8 mouse cellular contexts compared by ENCODE assay signal in genomic region chr14:25476048-25476447, GRCm38 (mm10). TPM values are rescaled to one million over a fixed set of nuclear protein-coding genes. Genes with fewer than 3 reads are reported as not detected.
DNase-seq lines count a peak whose midpoint lies in the region; ATAC-seq and TF ChIP-seq lines count a peak whose summit lies in the region.

No protein-coding gene starts in this region.

- WGBS in forebrain, embryonic 13.5 days, result 57% methylated on average over 9 of the region's 9 CpGs
- 62% methylated on average over 9 of the region's 9 CpGs for WGBS in limb, embryonic 14.5 days

- no peaks in the 10 kb centered on the region for H3K9me3 ChIP-seq in forebrain, embryonic 13.5 days (replicated peaks)
- H3K9me3 ChIP-seq in limb, embryonic 14.5 days (ENCODE audit: control insufficient read depth, low read length), result no peaks in the 10 kb centered on the region

- no peak for ATAC-seq in forebrain, embryonic 13.5 days
- ATAC-seq in limb, embryonic 14.5 days (ENCODE audit: low FRiP score, low read depth), result no peak

- H3K4me1 ChIP-seq in forebrain, embryonic 13.5 days, result peaks cover 100% of the 10 kb centered on the region
- peaks cover 87% of the 10 kb centered on the region for H3K4me1 ChIP-seq in limb, embryonic 14.5 days (ENCODE audit: control insufficient read depth, insufficient read depth, low read length)

- H3K4me3 ChIP-seq in gastrocnemius, adult 2 months, result peak overlapping the region; percentile 32
- no peak overlapping the region for H3K4me3 ChIP-seq in forebrain, embryonic 13.5 days
- no peak overlapping the region for H3K4me3 ChIP-seq in limb, embryonic 14.5 days (replicated peaks; ENCODE audit: low read length)

- no peak for TF ChIP-seq CTCF in gastrocnemius, adult 2 months (IDR thresholded peaks at IDR 0.05)

- 0 out of 2 replicates have a peak, but pooled peaks cover 3% of the 10 kb centered on the region for H3K36me3 ChIP-seq in forebrain, embryonic 13.5 days (ENCODE audit: poor library complexity, severe bottlenecking)
- peaks cover 29% of the 10 kb centered on the region for H3K36me3 ChIP-seq in limb, embryonic 14.5 days (ENCODE audit: control insufficient read depth, insufficient read depth, low read length)

- TF ChIP-seq POLR2A in limb, embryonic 14.5 days (IDR thresholded peaks at IDR 0.05; ENCODE audit: borderline replicate concordance, extremely low read depth, insufficient read depth, insufficient read length), result no peak

- intact Hi-C loops in gastrocnemius, adult 2 months (cut with DNase I), result loop anchor here (5.0 kb wide), 1 partner anchor 36 kb away; no protein-coding TSS in a partner anchor
- intact Hi-C loops in left cerebral cortex, postnatal 14 days (cut with DNase I), result no loop called here

- peak overlapping the region; percentile 92 for H3K27ac ChIP-seq in gastrocnemius, adult 2 months
- H3K27ac ChIP-seq in forebrain, embryonic 13.5 days, result peak overlapping the region; percentile 89; the same call in 1 of the 2 replicates
- H3K27ac ChIP-seq in limb, embryonic 14.5 days (replicated peaks; ENCODE audit: low read depth, low read length), result peak overlapping the region; percentile 33; the same call in 1 of the 2 replicates

- peak overlapping the region; percentile 17; the same call in 1 of the 2 replicates for H3K9ac ChIP-seq in forebrain, embryonic 13.5 days
- no peak overlapping the region for H3K9ac ChIP-seq in limb, embryonic 14.5 days (ENCODE audit: low read depth, low read length, severe bottlenecking)

- DNase-seq in gastrocnemius, adult 2 months, result peak; percentile 46
- no peak for DNase-seq in gastrocnemius, postnatal 4 days (ENCODE audit: low spot score in 2 of 2)
- peak; percentile 89 for DNase-seq in 3T3-L1 (ENCODE audit: low read depth, low spot score)
- DNase-seq in limb, embryonic 14.5 days (ENCODE audit: low spot score), result no peak
- no peak for DNase-seq in adrenal gland, postnatal 4 days (ENCODE audit: low spot score in 2 of 2)
- no peak for DNase-seq in left cerebral cortex, postnatal 14 days (ENCODE audit: low spot score in 2 of 2)
- no peak for DNase-seq in right cerebral cortex, adult 2 months (ENCODE audit: low spot score in 2 of 2)

- H3K27me3 ChIP-seq in forebrain, embryonic 13.5 days, result no peaks in the 10 kb centered on the region
- no peaks in the 10 kb centered on the region for H3K27me3 ChIP-seq in limb, embryonic 14.5 days (ENCODE audit: control insufficient read depth, insufficient read depth, low read length)

- no peak overlapping the region for H3K4me2 ChIP-seq in forebrain, embryonic 13.5 days
- H3K4me2 ChIP-seq in limb, embryonic 14.5 days (replicated peaks; ENCODE audit: low read depth, low read length, severe bottlenecking), result no peak overlapping the region

RNA-seq across cellular contexts. Expression of gene Zmiz1, which starts 17.1 kb away (rescaled TPM):
- total RNA-seq in gastrocnemius, adult 2 months (2021), result 10 to 100 TPM; 27.4 to 34.5 TPM
- 10 to 100 TPM; 53.8 to 55.2 TPM for total RNA-seq in gastrocnemius, postnatal 4 days (2021)
- 57.2 and 61.3 TPM in 2 replicates for polyA plus RNA-seq in forebrain, embryonic 13.5 days (2015; fragmentation: Nextera tagmentation; extraction: Ambion mirVana)
- 81.2 and 117 TPM in 2 replicates for polyA plus RNA-seq in limb, embryonic 14.5 days (2012; rRNA removed)
- polyA plus RNA-seq in limb, embryonic 14.5 days (2014; fragmentation: Nextera tagmentation; extraction: Ambion mirVana), result 61.8 and 75.8 TPM in 2 replicates
- total RNA-seq in adrenal gland, postnatal 4 days (2021), result 100 to 1,000 TPM; 105 to 122 TPM
- total RNA-seq in left cerebral cortex, postnatal 14 days (2021), result 10 to 100 TPM; 86.2 to 98.9 TPM

Comparison
In these comparisons a context has a peak if more than half of its experiments do, and no peak if none do; other contexts are left out.
1. DNase-seq: peak in gastrocnemius, adult 2 months (single experiment) and 3T3-L1 (single experiment); none in gastrocnemius, postnatal 4 days (0 of 2), limb, embryonic 14.5 days (single experiment), adrenal gland, postnatal 4 days (0 of 2), left cerebral cortex, postnatal 14 days (0 of 2) and right cerebral cortex, adult 2 months (0 of 2).
2. H3K27ac ChIP-seq: peak in every context shown above with its lines; median percentile 92 in gastrocnemius, adult 2 months; 89 in forebrain, embryonic 13.5 days; 33 in limb, embryonic 14.5 days.